Mouse (Mus musculus) CH12.LX (cell line): ENCODE measurements around the gene Osbpl5. TPM values are rescaled to one million over a fixed set of nuclear protein-coding genes. Genes with fewer than 3 reads are reported as not detected.

Experiments
- DNase-seq: peaks from one replicate; pipeline ENCODE4 v3.0.0-alpha.2; 2013; ENCODE audit errors: extremely low read depth
- H3K27ac ChIP-seq: 2 replicates; pipeline ENCODE4 v1.5.1; 2012; ENCODE audit warnings: low read depth, mild to moderate bottlenecking, control low read depth, moderate library complexity; ENCODE audit not compliant: insufficient read depth
- H3K27me3 ChIP-seq: replicated peaks from 2 replicates; pipeline ENCODE3; 2012; ENCODE audit warnings: inconsistent platforms
- H3K36me3 ChIP-seq, 2 experiments: replicated peaks in 1 of 2; 2 replicates each; pipeline versions ENCODE3 to v1.6.1; 2012; ENCODE audit warnings: inconsistent platforms in 1 of 2, low read length in 1 of 2, mild to moderate bottlenecking in 1 of 2, mixed read lengths in 1 of 2, moderate library complexity in 1 of 2; ENCODE audit not compliant: control insufficient read depth in 1 of 2, insufficient read depth in 1 of 2
- H3K4me1 ChIP-seq, 2 experiments: 2 replicates each; pipeline ENCODE4 v1.6.1; 2012; ENCODE audit warnings: inconsistent platforms in 1 of 2, moderate library complexity in 1 of 2; ENCODE audit not compliant: insufficient read depth in 2 of 2, control insufficient read depth in 1 of 2
- H3K4me2 ChIP-seq: 2 replicates; pipeline ENCODE4 v1.6.1; 2012; ENCODE audit warnings: low read depth, mild to moderate bottlenecking, control low read depth; ENCODE audit not compliant: poor library complexity, insufficient read depth, severe bottlenecking
- H3K4me3 ChIP-seq, 3 experiments: fragments of 150-350 bp in 1 of 3; sonication (generic) in 1 of 3; replicated peaks in 1 of 3; 2 replicates each; pipeline versions ENCODE3 to v1.5.1; 2011 to 2012; ENCODE audit warnings: low read depth in 2 of 3, low read length in 2 of 3, mild to moderate bottlenecking in 2 of 3, moderate library complexity in 2 of 3, control low read depth in 1 of 3, improper control_type of control experiment in 1 of 3, inconsistent platforms in 1 of 3, mixed read lengths in 1 of 3; ENCODE audit not compliant: poor library complexity in 1 of 3
- H3K79me2 ChIP-seq: replicated peaks from 2 replicates; pipeline ENCODE4 v1.6.1; 2012; ENCODE audit warnings: mild to moderate bottlenecking, moderate library complexity; ENCODE audit not compliant: control insufficient read depth, poor library complexity, insufficient read depth, severe bottlenecking; ENCODE audit errors: extremely low read depth
- H3K9ac ChIP-seq: 2 replicates; pipeline ENCODE4 v1.6.1; 2012; ENCODE audit warnings: low read depth, mild to moderate bottlenecking, control low read depth, moderate library complexity; ENCODE audit not compliant: insufficient read depth
- H3K9me3 ChIP-seq: replicated peaks from 2 replicates; pipeline ENCODE3; 2012; ENCODE audit warnings: low read length, inconsistent platforms, mixed read lengths
- CHD2 ChIP-seq: IDR thresholded peaks from 2 replicates; pipeline ENCODE4 v1.6.1; 2011; ENCODE audit warnings: low read length, improper control_type of control experiment
- CTCF ChIP-seq, 2 experiments: IDR thresholded peaks in 1 of 2; conservative IDR thresholded peaks in 1 of 2; 2 replicates each; pipeline ENCODE4 v1.5.1; 2011 to 2012; ENCODE audit warnings: low read depth in 2 of 2, low read length in 2 of 2, improper control_type of control experiment in 1 of 2, inconsistent platforms in 1 of 2, mild to moderate bottlenecking in 1 of 2, moderate library complexity in 1 of 2
- EP300 ChIP-seq: IDR thresholded peaks from 2 replicates; pipeline ENCODE4 v1.6.1; 2011; ENCODE audit warnings: low read length, improper control_type of control experiment
- GABPA ChIP-seq: IDR thresholded peaks from 2 replicates; pipeline ENCODE4 v1.6.1; 2012; ENCODE audit warnings: low read depth, low read length, improper control_type of control experiment, inconsistent platforms; ENCODE audit not compliant: insufficient replicate concordance
- IRF4 ChIP-seq: IDR thresholded peaks from 2 replicates; pipeline ENCODE4 v1.6.1; 2014; ENCODE audit warnings: low read depth, mild to moderate bottlenecking, inconsistent platforms, low read length, improper control_type of control experiment
- JUND ChIP-seq: conservative IDR thresholded peaks from 2 replicates; pipeline ENCODE4 v1.6.1; 2011; ENCODE audit warnings: low read depth, low read length, improper control_type of control experiment
- KAT2A ChIP-seq: IDR thresholded peaks from 2 replicates; pipeline ENCODE4 v1.6.1; 2012; ENCODE audit warnings: low read length, improper control_type of control experiment, inconsistent platforms; ENCODE audit not compliant: insufficient replicate concordance
- MAFK ChIP-seq: IDR thresholded peaks from 2 replicates; pipeline ENCODE4 v1.6.1; 2011; ENCODE audit warnings: low read length, improper control_type of control experiment; ENCODE audit not compliant: insufficient replicate concordance
- MEF2A ChIP-seq: IDR thresholded peaks from 2 replicates; pipeline ENCODE4 v1.6.1; 2014; ENCODE audit warnings: low read depth, mild to moderate bottlenecking, inconsistent platforms, low read length, improper control_type of control experiment, borderline replicate concordance
- MXI1 ChIP-seq: IDR thresholded peaks from 2 replicates; pipeline ENCODE4 v1.6.1; 2011; ENCODE audit warnings: mild to moderate bottlenecking, low read depth, low read length, improper control_type of control experiment
- NELFE ChIP-seq: IDR thresholded peaks from 2 replicates; pipeline ENCODE4 v1.6.1; 2011; ENCODE audit warnings: low read depth, low read length, improper control_type of control experiment
- POLR2A ChIP-seq: IDR thresholded peaks from 2 replicates; pipeline ENCODE4 v1.6.1; 2011; ENCODE audit warnings: low read depth, mild to moderate bottlenecking, improper control_type of control experiment, low read length
- POLR2AphosphoS2 ChIP-seq: IDR thresholded peaks from 2 replicates; pipeline ENCODE4 v1.6.1; 2011; ENCODE audit warnings: low read depth, low read length, improper control_type of control experiment
- RCOR1 ChIP-seq: conservative IDR thresholded peaks from 2 replicates; pipeline ENCODE4 v1.6.1; 2012; ENCODE audit warnings: low read depth, mild to moderate bottlenecking, inconsistent platforms, low read length, improper control_type of control experiment
- SIN3A ChIP-seq: IDR thresholded peaks from 2 replicates; pipeline ENCODE4 v1.6.1; 2012; ENCODE audit warnings: low read length, improper control_type of control experiment, inconsistent platforms
- TBP ChIP-seq: conservative IDR thresholded peaks from 2 replicates; pipeline ENCODE4 v1.6.1; 2011; ENCODE audit warnings: low read depth, low read length, improper control_type of control experiment
- TCF12 ChIP-seq: IDR thresholded peaks from 2 replicates; pipeline ENCODE4 v1.6.1; 2014; ENCODE audit warnings: low read depth, mild to moderate bottlenecking, inconsistent platforms, low read length, improper control_type of control experiment
- USF2 ChIP-seq: conservative IDR thresholded peaks from 2 replicates; pipeline ENCODE4 v1.6.1; 2011; ENCODE audit warnings: low read depth, low read length, improper control_type of control experiment
- ZMIZ1 ChIP-seq: IDR thresholded peaks from 2 replicates; pipeline ENCODE4 v1.6.1; 2012; ENCODE audit warnings: low read depth, mild to moderate bottlenecking, inconsistent platforms, low read length, improper control_type of control experiment
- dilution Hi-C: fragments of 300-500 bp; cut with MboI; formaldehyde crosslinking; loops from 2 replicates; pipeline ENCODE4 v1.14.3; 2020; ENCODE audit warnings: low sequenced_read_pairs; ENCODE audit not compliant: extremely low pct_unique_long_range_greater_than_20kb, extremely low pct_ligation_motif_present
- in situ Hi-C: fragments of 300-500 bp; cut with MboI; formaldehyde crosslinking; loops from 3 replicates; pipeline ENCODE4 v1.14.3; 2019; ENCODE audit warnings: low sequenced_read_pairs, low pct_ligation_motif_present, low pct_unique_long_range_greater_than_20kb, mixed read lengths
- polyA plus RNA-seq: library from polyadenylated mRNA; unstranded; fragments of >175 nt; gene quantifications from 2 replicates; pipeline ENCODE4 v1.2.1, GENCODE M21; 2012; ENCODE audit warnings: low read depth; ENCODE audit not compliant: insufficient read length
- total RNA-seq, 2 experiments: library from RNA; depleted of rRNA; stranded (reverse); fragments of 300-350 nt in 1 of 2; fragments of >200 nt in 1 of 2; gene quantifications; 2 replicates each; pipeline ENCODE4 v1.2.3; 2012 to 2014

Osbpl5 gene
- total and polyA plus RNA-seq, 3 experiments = 1.1 to 2.2 (median 1.7) TPM

DNA sequence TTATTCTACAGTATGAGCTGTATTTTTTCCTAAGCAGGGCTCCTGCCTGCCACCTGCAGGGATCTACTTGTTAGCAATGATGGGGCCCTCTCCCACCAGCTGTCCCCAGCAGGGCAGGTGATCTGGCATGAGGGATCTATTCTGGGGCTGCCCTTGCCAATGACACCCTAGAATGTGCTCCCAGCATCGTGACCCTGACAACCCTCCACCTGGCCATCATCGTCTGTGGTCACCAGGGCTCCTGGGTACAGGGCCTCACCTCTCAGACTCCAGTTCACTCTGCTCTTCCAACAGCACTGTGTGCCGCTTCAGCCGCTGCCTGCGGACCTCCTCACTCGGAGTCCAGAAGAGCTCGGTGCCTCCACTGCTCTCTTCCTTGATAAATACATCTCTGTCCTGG lies 62.2 kb downstream of the Osbpl5 start:
- Histone ChIP-seq H3K79me2 (no peaks in the 10 kb centered on the region), H3K9me3 (peaks cover 2% of the 10 kb centered on the region), H3K36me3 (peaks cover 0 to 39% of the 10 kb centered on the region in 2 experiments), H3K27me3 (peaks cover 3% of the 10 kb centered on the region), H3K9ac (no peak overlapping the region), H3K4me1 (no peaks in the 10 kb centered on the region), H3K27ac (no peak overlapping the region), H3K4me2 (no peak overlapping the region), H3K4me3 (no peak overlapping the region)
- DNase-seq = no peak
- in situ Hi-C loops (loop anchor here (5.0 kb wide), 1 partner anchor 97 kb away; no protein-coding TSS in a partner anchor), dilution Hi-C loops (no loop called here)
- TF ChIP-seq JUND (no peak), CHD2 (no peak), RCOR1 (no peak), MEF2A (no peak), MAFK (no peak), POLR2A (no peak), CTCF (conservative IDR thresholded peaks at IDR 0.05 in 1 of 2, IDR thresholded peaks at IDR 0.05 in 1 of 2; ENCODE audit: low read depth in 2 of 2, low read length in 2 of 2) (no peak), ZMIZ1 (no peak), SIN3A (no peak), KAT2A (no peak)

- DNase-seq = no peak
- Histone ChIP-seq H3K9me3 (peaks cover 2% of the 10 kb centered on the region), H3K36me3 (peaks cover 3 to 46% of the 10 kb centered on the region in 2 experiments), H3K4me1 (no peaks in the 10 kb centered on the region), H3K27ac (no peak overlapping the region), H3K27me3 (peaks cover 3% of the 10 kb centered on the region), H3K4me3 (no peak overlapping the region), H3K9ac (no peak overlapping the region), H3K79me2 (no peaks in the 10 kb centered on the region), H3K4me2 (no peak overlapping the region)
- TF ChIP-seq USF2 = no peak
- TF ChIP-seq TCF12 = no peak
- TF ChIP-seq IRF4 = no peak
- no peak for TF ChIP-seq ZMIZ1
- no peak for TF ChIP-seq MXI1
- TF ChIP-seq KAT2A = no peak
- TF ChIP-seq TBP = no peak
- no peak for TF ChIP-seq NELFE
- TF ChIP-seq RCOR1 = no peak
- no peak for TF ChIP-seq EP300
- no peak for TF ChIP-seq MEF2A
- TF ChIP-seq GABPA = no peak
- no peak for TF ChIP-seq MAFK
- TF ChIP-seq POLR2AphosphoS2 = no peak
- dilution Hi-C loops = no loop called here
- in situ Hi-C loops = loop anchor here (5.0 kb wide), 1 partner anchor 96 kb away; no protein-coding TSS in a partner anchor
Observed at GRCm38 (mm10) chr7:143692746-143693510, 63.9 kb downstream of the Osbpl5 start.
